28 mouse cellular contexts compared by ENCODE assay signal in the genomic region with DNA sequence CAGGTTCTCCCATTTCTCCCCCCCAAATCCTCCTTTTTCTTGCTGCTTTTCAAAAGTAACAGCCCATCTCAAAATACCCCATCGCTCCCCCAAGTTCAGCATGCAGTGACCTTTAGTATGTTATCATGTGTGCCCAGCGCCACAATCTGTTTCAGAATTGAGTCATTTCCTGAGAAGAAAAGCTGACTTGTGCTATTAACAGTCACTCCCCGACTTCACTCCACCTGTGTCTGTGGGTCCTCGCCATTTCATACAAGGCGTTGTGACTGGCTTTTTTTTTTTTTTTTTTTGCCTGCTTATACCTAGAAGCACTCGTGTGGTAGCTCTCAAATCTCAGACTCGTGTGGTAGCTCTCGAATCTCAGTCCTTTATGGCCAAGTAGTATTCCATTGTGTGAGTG. TPM values are rescaled to one million over a fixed set of nuclear protein-coding genes. Genes with fewer than 3 reads are reported as not detected.
DNase-seq lines count a peak whose midpoint lies in the region; ATAC-seq lines count a peak whose summit lies in the region.
"Had no signal": no experiment of that assay in that cellular context is flagged by ENCODE, and none has a peak within 500 bp of the region (broad histone marks: within the 10 kb centered on the region; RNA-seq: fewer than 3 reads in every experiment).

No protein-coding gene starts in this region.

- H3K4me1 ChIP-seq in heart, embryonic 12.5 days (replicated peaks), result peaks cover 50% of the 10 kb centered on the region
- H3K4me1 ChIP-seq in limb, embryonic 10.5 days, result peaks cover 16% of the 10 kb centered on the region

- no peaks in the 10 kb centered on the region for H3K36me3 ChIP-seq in heart, embryonic 12.5 days
- no peaks in the 10 kb centered on the region for H3K36me3 ChIP-seq in limb, embryonic 10.5 days
- H3K36me3 ChIP-seq: embryonic facial prominence, embryonic 13.5 days; forebrain, embryonic 12.5 days; hindbrain, embryonic 12.5 days; intestine, embryonic 15.5 days had no signal

- no peak overlapping the region for H3K9ac ChIP-seq in heart, embryonic 12.5 days
- H3K9ac ChIP-seq: embryonic facial prominence, embryonic 13.5 days; forebrain, embryonic 12.5 days; hindbrain, embryonic 12.5 days; intestine, embryonic 15.5 days had no signal

- DNase-seq in heart, adult 18-20 months, result no peak
- DNase-seq in CD4-positive, CD25-positive, alpha-beta regulatory T cell, adult 2 months (ENCODE audit: low read depth, low spot score), result peak; percentile 60
- no peak for DNase-seq in spleen, adult 12 weeks (ENCODE audit: low spot score)
- DNase-seq in ovary, postnatal 10 days (ENCODE audit: low spot score), result no peak
- no peak for DNase-seq in limb, embryonic 10.5 days (ENCODE audit: low spot score)
- DNase-seq: adrenal gland, postnatal 10 days; cerebellum, adult 11-12 months; cerebellum, adult 9-10 months; cerebellum, postnatal 25 days; gastrocnemius, postnatal 10 days; heart, postnatal 10 days; heart, postnatal 4 days had no signal

- H3K9me3 ChIP-seq in heart, embryonic 12.5 days (replicated peaks), result no peaks in the 10 kb centered on the region
- H3K9me3 ChIP-seq in limb, embryonic 10.5 days (replicated peaks), result no peaks in the 10 kb centered on the region
- H3K9me3 ChIP-seq: embryonic facial prominence, embryonic 13.5 days; forebrain, embryonic 12.5 days; hindbrain, embryonic 12.5 days; intestine, embryonic 15.5 days had no signal

- no peak overlapping the region for H3K4me2 ChIP-seq in heart, embryonic 12.5 days
- H3K4me2 ChIP-seq: embryonic facial prominence, embryonic 13.5 days; forebrain, embryonic 12.5 days; hindbrain, embryonic 12.5 days; intestine, embryonic 15.5 days had no signal

- H3K4me3 ChIP-seq in heart, embryonic 12.5 days, result no peak overlapping the region
- H3K4me3 ChIP-seq in limb, embryonic 10.5 days, result no peak overlapping the region
- H3K4me3 ChIP-seq: embryonic facial prominence, embryonic 13.5 days; forebrain, embryonic 12.5 days; hindbrain, embryonic 12.5 days; intestine, embryonic 15.5 days had no signal

- no peak for ATAC-seq in heart, embryonic 12.5 days (ENCODE audit: insufficient number of reproducible peaks, low FRiP score)
- peak; percentile 90 for ATAC-seq in activated CD4-positive, CD25-positive, alpha-beta regulatory T cell, adult 4 months
- ATAC-seq: forebrain, embryonic 16.5 days; intestine, embryonic 15.5 days had no signal

- H3K27me3 ChIP-seq in heart, embryonic 12.5 days (replicated peaks), result no peaks in the 10 kb centered on the region
- peaks cover 4% of the 10 kb centered on the region; the same call in 1 of the 2 replicates for H3K27me3 ChIP-seq in limb, embryonic 10.5 days (ENCODE audit: low read depth, poor library complexity, severe bottlenecking)
- H3K27me3 ChIP-seq: embryonic facial prominence, embryonic 13.5 days; forebrain, embryonic 12.5 days; hindbrain, embryonic 12.5 days; intestine, embryonic 15.5 days had no signal

- H3K27ac ChIP-seq in heart, embryonic 12.5 days (ENCODE audit: poor library complexity, severe bottlenecking), result peak overlapping the region; percentile 3; the same call in 1 of the 2 replicates
- no peak overlapping the region for H3K27ac ChIP-seq in limb, embryonic 10.5 days
- H3K27ac ChIP-seq: forebrain, embryonic 12.5 days; intestine, embryonic 15.5 days had no signal

- WGBS in heart, embryonic 12.5 days, result 60% methylated on average over 8 of the region's 8 CpGs
- WGBS in limb, embryonic 10.5 days, result 87% methylated on average over 8 of the region's 8 CpGs

RNA-seq across cellular contexts. Expression of a gene that starts 0.9 kb away (rescaled TPM):
- not detected in 2 replicates for polyA plus RNA-seq in heart, embryonic 12.5 days (2016; fragmentation: Nextera tagmentation; extraction: Ambion mirVana)
- total RNA-seq in heart, adult 18-20 months (2021), result not detected
- polyA plus RNA-seq in activated CD4-positive, CD25-positive, alpha-beta regulatory T cell, adult 4 months (2017; shearing (Covaris generic)), result under 1 TPM in 1 of 2 experiments, not detected in 1; 0.52 TPM
- polyA plus RNA-seq in limb, embryonic 10.5 days (2016; fragmentation: Nextera tagmentation; extraction: Ambion mirVana), result not detected in 2 replicates
- total RNA-seq: adrenal gland, postnatal 10 days; adrenal gland, postnatal 4 days; ES-E14; gastrocnemius, postnatal 10 days; gastrocnemius, postnatal 4 days; heart, adult 8-10 months; heart, postnatal 10 days; heart, postnatal 4 days had no signal
- polyA plus RNA-seq: brain, embryonic 14.5 days; cortical plate, adult 2 months; embryonic facial prominence, embryonic 13.5 days; forebrain, embryonic 12.5 days; forebrain, embryonic 16.5 days; frontal cortex, adult 2 months; heart, embryonic 14.5 days; hindbrain, embryonic 12.5 days; hindbrain, embryonic 16.5 days; intestine, embryonic 15.5 days had no signal

RNA-seq across cellular contexts. Expression of a gene that starts 14.1 kb away (rescaled TPM):
- 0.13 TPM in 1 of 2 replicates, not detected in the other for polyA plus RNA-seq in heart, embryonic 12.5 days (2016; fragmentation: Nextera tagmentation; extraction: Ambion mirVana)
- not detected for total RNA-seq in heart, adult 18-20 months (2021)
- polyA plus RNA-seq in activated CD4-positive, CD25-positive, alpha-beta regulatory T cell, adult 4 months (2017; shearing (Covaris generic)), result not detected
- 0.24 and 0.31 TPM in 2 replicates for polyA plus RNA-seq in limb, embryonic 10.5 days (2016; fragmentation: Nextera tagmentation; extraction: Ambion mirVana)
- total RNA-seq: heart, adult 8-10 months had no signal
- polyA plus RNA-seq: heart, embryonic 14.5 days had no signal

RNA-seq across cellular contexts. Expression of a gene that starts 49.2 kb away (rescaled TPM):
- 60.8 and 80.5 TPM in 2 replicates for polyA plus RNA-seq in heart, embryonic 12.5 days (2016; fragmentation: Nextera tagmentation; extraction: Ambion mirVana)
- total RNA-seq in heart, adult 18-20 months (2021), result 10 to 100 TPM; 54.6 to 68.7 TPM
- 10 to 100 TPM; 10.6 to 10.8 TPM for polyA plus RNA-seq in activated CD4-positive, CD25-positive, alpha-beta regulatory T cell, adult 4 months (2017; shearing (Covaris generic))
- polyA plus RNA-seq in limb, embryonic 10.5 days (2016; fragmentation: Nextera tagmentation; extraction: Ambion mirVana), result 27.9 and 30.9 TPM in 2 replicates
